Mouse (Mus musculus): ENCODE measurements around the gene Olig1. TPM values are rescaled to one million over a fixed set of nuclear protein-coding genes. Genes with fewer than 3 reads are reported as not detected.

The Olig1 gene
- polyA plus RNA-seq (2017; shearing (Covaris generic)) = not detected

DNA sequence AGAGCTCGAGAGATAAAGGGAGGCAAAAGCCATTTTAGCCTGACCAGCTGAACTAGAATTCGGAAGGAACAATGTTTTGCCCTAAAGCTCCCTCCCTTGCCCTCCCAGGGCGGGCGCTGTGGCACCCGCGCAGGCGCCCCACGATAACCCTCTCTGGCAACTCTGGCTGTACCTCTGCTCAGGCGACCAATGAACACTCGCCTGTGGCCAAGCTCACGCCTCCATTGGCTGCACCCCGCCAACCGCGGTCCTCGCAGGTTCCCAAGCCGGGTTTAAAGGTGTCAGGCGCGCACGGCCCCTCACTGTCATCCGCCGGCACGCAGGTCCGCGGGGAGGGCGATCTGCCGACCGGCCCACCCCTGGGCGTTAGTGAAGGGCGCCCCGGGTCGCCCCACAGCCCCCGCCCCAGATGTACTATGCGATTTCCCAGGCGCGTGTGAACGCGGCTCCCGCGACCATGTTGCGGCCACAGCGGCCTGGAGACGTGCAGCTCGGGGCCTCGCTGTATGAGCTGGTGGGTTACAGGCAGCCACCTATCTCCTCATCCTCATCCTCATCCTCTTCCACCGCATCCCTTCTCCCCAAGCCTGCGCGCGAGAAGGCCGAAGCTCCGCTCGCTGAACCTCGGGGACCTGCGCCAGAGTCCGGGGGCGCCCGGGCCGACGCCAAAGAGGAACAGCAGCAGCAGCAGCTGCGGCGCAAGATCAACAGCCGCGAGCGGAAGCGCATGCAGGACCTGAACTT, at the start of gene Olig1:
Gene Olig1 (plus strand): TSS at position 305 of the 744 bp plus-strand sequence.
- ATAC-seq = no peak

DNA sequence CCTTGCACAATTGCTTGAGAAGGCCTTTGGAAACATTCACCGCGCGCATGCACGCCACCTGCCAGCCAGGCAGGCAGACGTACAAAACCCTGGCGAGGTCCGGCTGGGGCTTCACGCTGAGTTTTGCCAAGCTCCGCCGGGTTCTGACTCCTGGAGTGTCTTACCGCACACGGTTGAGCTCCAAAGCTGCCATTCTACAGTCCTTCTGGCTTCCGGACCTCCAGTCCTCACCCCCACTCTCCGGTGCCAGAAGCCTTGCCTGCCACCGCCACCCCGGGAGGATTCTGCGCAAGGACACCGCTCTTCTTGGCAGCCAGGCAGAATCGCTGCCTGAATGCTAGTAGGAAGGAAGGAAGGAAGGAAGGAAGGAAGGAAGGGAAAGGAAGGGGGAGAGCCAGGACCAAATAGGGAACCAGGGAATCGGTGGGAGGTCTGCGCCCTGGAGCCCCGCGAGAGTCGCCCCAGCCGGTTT, 47.4 kb upstream of the Olig1 start:
- no peak for ATAC-seq

DNA sequence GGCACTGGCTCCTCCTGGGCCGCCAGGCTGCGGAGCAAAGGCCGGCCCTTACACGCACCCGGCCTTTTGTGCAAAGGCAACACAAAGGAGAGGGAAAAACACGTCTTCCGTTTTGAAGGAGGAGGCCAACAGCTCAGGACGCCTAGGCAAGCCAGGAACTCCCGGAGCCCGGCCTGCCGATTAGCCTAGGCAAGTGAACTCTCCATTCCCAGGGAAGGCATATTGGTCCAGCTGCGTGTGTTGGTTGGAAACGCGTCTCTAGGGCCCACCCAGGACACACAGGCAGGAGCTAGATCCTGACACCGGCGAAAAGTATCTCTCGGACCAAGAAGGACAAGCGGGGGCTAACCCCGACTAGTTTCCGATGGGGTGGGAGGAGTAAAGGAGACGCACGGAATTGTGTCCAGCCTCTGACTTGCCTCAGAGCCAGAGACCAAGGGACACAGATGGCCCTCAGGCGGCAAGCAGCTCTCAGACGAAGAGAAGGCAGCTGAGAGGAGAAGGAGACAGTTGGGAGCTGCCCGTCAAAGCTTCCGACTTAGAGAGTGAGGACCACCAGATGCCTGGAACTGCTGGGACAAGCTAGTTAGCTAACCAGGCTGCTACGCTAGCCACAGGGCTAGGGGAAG, 46.8 kb upstream of the Olig1 start:
- no peak for ATAC-seq

DNA sequence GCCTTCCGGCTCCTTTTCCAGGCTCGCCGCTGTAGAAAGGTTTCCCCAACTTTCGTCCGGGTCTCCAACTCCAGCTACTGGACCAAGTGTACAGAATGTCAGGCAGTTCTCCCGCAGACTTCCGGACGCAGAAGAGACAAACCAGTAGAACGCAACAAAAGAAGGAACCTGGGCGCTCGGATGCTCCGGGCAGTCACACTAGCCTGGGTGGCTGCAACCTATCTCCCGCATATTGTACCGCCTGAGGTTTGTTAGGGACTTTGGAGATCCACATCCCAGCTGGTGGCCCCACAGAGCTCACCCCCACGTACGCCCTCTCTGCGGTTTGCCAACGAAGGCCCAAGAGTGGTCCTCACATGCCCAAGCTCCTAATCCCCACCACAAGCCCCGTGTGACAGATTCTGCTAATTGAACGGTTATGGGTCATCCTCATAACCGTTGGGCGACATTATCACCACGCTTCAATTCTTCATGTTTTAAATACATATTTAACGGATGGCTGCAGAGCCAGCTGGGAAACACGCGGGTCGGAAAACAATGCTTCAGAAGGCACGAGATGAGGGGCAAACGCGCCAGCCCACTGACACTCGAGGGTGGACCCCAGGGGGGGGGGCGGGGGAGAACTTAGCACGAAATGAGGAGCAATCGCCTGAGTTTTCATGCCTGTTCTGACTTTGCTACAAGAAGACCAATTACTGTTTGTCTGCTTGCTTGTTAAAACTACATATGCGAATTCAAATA, 46.1 kb upstream of the Olig1 start:
- ATAC-seq = no peak

DNA sequence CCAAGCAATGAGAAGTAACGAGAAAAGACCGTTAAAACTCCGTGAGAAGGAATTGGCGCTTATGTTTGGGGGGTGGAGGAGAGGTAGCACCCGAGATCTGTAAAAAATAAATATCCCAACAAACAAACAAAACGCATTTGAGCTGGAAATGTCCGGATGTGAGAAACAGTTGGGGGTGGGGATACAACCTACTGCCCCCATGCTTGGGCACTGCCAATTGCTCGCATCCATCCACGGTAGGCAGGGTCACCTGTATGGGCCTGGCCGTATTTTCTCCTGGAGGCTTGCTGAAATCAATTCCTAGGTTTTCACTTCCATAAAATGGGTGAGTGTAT, 45.5 kb upstream of the Olig1 start:
- ATAC-seq = no peak

DNA sequence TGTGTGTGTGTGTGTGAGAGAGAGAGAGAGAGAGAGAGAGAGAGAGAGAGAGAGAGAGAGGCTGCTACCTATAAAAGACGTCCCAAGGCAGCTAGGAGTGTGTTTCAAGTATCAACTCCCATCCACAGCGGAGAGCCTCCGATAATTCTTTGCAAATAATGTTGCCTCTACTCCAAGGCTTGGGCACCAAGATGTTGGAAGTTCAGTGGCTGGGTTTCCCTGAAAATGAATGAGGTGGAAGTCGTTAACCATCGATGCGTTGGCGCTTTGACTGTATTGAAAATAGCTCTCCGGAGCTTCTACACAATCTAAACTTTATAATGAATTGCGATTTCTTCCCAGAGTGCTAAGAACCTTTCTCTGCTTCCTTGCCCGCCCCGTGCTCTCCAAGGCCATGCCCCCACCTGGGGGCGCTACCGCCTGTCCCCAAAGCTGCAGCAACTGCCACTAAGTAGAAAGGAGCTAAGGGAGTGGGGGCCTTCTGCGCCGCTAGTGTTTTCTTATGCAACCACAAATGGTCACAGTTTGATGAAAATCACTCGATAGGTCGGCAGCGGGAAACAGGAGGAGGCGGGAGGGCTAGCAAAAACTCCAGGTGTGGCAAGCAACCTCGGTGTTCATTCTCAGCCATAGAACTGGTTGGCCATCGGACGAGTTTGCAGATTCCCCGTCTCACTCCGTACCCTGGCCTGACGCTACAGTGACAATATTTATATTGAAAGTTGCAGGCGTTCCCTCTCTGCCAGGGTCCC, 44.9 kb upstream of the Olig1 start:
- ATAC-seq = no peak

DNA sequence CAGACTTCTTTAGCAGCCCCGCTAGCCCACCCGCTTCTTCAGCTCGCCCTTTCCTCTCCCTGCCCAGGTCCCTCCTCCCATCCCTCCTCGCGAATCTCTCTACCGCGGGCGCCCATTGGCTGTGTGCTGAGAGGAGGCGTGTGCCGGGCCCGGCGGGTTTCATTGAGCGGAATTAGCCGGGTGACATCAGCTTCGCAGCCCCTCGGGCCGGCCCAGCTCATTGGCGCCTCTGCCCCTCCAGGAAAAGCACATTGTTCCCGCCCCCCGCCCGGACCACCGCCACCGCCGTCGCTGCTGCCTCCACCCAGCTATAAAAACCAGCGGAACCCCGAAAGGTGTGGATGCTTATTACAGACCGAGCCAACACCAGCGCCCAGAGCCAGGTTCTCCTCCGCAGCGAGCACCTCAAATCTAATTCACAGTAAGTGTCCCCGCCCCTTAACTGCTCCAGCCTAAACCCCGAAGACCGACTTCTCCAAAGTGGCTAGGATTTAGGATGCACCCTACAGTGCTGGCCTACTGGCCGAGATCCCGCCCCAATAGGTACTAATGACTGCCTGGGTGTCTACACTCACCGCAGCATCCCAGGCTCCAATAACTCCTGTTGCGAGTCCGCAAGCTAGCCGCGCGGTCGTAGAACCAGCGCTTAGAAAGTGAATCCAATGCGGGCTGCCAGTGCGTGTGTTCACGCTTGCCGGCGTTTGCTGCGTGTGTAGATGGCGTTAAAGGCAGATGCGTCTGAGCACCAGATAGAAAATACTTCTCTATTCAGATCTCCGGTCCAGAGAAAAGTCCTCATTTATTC, 44.1 kb upstream of the Olig1 start, which contains the start of gene Olig2:
Gene Olig2 (plus strand): TSS at position 225 of the 805 bp plus-strand sequence.
- no peak for ATAC-seq

DNA sequence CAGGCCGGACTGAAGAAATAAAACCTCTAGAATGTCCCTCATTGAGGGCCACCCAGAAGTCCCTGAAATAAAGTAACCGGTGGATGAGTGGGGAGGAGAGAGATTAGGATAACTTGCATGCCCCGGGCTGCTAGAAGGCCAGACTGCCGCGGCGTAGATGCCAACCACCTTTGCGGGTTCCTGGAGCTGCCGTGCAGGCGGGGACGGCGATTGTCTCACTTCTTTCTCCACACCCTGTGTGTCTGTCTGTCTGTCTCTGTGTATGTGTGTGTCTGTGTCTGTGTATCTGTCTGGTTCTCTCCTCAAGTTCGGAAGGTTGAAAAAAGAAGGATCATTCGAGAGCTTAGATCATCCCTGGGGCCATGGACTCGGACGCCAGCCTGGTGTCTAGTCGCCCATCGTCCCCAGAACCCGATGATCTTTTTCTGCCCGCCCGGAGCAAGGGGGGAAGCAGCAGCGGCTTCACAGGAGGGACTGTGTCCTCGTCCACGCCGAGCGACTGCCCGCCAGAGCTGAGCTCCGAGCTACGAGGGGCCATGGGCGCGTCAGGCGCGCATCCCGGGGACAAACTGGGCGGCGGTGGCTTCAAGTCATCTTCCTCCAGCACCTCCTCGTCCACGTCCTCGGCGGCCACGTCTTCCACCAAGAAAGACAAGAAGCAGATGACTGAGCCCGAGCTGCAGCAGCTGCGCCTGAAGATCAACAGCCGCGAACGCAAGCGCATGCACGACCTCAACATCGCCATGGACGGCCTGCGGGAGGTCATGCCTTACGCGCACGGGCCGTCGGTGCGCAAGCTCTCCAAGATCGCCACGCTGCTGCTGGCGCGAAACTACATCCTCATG, 43.3 kb upstream of the Olig1 start:
- no peak for ATAC-seq

DNA sequence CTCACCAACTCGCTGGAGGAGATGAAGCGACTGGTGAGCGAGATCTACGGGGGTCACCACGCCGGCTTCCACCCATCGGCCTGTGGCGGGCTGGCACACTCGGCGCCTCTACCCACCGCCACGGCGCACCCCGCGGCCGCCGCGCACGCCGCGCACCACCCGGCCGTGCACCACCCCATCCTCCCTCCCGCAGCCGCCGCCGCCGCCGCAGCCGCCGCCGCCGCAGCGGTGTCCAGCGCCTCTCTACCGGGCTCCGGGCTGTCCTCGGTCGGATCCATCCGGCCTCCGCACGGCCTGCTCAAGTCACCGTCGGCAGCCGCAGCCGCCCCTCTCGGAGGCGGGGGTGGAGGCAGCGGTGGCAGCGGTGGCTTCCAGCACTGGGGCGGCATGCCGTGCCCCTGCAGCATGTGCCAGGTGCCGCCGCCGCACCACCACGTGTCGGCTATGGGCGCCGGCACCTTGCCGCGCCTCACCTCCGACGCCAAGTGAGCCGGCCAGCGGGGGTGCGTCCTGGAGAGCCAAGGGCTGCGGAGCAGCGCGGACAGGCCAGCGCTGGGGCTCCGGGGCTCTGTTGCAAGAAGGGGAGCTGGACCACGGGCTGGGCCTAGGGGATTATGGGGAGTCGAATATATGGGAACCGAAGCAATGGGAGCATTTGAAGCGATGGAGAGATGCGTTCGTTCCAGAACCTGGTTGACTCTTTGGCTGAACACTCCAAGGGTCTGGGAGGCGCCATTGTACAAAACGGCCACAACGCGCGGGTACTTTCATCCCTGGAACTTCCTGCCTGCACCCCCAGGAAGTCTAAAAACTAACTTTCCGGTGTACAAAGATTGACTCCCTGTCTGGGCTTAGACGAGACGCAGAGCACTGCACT, 42.5 kb upstream of the Olig1 start:
- ATAC-seq = no peak

DNA sequence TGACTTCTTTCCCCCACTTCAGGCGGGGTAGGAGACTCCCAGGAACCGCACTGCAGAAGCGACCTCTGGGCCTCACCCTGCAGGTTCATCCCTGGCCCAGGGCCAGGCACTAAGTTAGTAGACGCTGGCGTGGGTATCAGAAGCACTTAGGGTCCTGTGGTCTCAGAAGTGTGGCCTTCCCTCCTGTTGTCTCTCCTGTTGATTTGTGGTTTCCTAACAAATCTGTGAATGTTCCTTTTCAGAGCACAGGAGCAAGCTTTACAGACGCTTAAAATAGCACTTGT, 41.9 kb upstream of the Olig1 start:
- ATAC-seq = no peak

DNA sequence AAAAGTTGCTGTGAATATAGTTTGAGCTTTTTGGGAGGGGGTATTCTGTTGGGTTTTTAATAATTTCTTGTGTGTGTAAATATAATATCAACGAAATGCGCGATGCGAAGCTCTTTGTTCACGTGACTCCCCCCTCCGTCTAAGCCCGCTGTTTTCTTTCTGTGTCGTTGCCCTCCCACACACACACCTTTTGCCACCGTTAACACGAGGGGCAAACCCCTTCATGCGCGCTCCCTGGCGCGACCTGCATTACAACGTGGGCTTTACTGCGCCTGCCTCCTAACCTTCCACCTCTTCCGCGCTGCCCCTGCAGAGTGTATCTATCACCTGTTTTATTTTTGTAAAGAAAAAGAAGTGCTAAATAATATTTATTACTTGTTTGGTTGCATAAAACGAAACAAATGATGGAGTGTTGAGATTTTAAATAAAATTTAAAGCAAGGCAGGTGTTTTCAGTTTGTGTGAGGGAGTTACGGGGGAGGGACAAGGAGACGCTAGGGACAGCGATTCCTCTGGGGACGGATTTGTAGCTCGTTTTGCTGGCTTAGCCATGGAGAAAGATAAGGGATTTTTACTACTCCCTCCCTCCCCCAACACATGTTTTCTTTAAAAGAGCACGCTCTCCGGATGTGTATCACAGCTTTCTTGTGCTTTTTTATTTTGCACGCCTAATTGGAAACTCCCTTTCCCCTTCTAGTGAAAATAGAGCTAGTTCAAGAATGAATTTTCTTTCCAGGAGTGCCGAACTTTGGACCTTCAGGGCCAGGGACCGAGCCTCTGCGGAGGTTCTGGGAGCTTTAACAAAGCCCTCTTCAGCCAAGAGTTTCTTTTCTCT, 41.1 kb upstream of the Olig1 start:
- ATAC-seq = no peak

DNA sequence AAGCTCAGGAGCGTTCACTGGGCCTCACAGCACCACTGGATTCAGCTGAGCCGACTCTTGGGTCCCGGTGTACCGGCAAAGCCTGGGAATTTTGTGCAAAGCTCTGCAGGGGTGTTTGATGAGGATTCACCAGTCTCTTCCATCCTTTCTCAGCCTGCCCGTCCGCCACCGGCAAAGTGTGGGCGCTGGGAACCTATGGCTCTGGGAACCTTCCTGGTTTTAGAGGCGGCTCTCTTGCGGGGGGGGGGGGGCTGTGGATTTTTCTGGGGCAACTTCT, 40.6 kb upstream of the Olig1 start:
- ATAC-seq = no peak

DNA sequence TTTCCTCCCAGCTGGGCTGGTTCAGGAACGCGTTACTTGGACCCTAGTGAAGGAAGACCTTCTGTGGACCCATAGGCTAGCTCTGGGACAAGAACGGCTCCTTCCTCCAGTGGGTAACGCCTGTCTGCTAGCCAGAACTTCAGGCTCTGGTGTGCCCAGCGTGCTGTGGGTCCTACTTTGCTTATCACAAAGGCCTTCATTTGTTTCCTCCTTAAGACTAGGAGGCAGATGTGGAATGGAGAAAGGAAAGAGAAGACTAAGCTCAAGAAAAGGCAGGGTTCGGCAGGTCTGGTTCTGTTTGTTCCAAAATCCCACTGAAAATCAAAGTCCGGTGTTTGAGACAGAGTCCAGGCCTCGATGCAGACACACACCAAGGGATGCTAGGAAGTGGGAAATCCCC, 39.9 kb upstream of the Olig1 start:
- no peak for ATAC-seq

DNA sequence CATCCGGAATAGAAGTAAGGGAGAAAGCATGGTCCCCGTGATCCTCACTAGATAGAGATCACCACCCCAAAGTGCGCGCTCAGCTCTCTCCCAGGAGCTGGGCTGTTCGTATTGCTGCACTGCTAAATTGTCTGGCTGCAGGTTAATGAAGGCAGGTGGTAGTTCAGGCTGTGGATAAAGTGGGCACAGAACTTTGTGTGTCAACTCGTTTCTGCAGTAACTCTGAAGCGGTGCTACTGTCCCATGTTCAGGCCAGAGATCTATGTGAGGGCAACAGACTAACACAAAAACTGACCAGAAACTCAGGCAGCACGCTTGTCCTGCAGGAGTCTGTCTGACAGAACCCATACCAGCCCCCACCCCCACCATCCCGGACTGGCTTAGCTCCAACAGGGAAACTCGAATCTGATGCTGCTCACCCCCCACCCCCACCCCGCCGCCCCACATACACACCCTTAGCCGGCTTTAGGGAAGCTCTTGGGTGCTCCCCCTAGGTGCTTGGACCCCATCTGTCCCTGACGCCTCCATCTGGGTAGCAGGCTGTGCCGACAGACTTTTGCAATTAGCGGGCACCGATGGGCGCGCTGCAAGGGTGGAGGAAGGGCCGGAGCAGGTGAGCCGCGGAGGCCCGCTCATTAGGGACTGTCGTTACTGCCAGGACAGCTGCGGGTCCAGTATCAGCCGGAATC, 37.6 kb upstream of the Olig1 start:
- no peak for ATAC-seq

DNA sequence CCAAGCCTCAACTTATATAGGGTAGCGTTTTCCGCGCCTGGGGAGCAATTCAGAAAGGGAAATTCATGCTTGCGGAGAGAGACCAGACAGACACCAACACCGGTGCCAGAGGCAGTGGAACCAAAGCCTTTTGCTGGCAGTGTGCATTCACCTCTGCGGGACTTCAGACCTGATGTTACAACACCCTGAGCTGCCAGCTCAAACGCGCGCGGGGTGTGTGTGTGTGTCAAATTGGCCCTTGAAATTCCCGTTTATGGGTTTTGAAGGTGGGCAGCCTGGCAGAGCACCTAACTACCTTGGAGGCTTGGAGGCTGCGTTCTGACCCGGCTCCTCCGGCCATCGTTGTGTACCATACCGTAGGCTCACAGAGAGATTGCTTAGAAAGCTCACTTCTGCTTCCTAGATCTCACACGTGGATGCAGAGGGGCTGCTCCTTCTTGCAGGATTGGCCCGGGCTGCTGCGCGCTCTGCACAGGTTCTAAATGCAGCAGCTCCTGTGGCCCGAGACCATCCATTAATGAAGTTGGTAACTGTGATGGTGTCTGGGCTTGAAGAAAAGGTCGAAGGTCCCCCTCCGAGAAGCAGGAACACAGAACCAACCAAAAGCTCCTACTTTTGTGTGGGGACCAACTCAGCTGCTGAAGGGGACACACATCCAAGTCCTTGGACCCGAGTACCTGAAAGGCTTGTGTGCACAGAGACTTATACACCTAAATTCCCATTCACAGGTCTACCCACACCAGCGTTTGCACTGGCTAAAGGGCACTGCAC, 36.9 kb upstream of the Olig1 start:
- ATAC-seq = no peak

DNA sequence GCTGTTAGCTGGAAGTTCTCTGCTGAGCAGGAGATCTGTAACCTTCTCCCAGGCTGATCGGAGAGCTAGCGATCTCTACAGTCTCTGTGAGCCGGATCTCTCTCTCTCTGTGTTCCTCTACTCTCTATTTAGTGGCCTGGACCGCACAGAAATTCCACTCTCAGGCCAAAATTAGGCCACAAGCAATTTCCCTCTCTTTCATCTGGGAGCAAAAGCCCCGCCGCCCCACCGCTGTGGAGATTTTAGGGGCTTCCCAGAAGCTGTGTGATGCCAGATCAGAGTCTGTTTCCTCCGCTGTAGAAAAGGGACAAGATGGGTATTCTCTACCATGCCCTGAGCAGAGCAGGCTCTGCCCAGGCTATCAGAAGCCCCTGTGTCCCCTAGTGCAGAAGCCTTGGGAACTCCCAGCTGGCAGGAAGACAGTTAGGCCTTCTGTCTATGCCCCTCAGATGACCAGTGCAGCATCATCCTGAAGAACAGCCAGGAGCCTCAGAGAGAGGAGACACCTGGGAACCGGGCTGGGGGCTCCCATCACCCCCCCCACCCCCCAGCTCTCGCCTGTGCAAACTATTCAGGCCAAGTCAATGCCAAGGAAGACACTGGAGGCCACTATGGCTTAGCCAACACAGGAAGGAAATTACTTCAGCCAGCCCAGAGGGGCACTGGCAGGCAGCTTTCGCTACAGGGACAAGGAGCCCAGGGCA, 36.2 kb upstream of the Olig1 start:
- ATAC-seq = no peak

DNA sequence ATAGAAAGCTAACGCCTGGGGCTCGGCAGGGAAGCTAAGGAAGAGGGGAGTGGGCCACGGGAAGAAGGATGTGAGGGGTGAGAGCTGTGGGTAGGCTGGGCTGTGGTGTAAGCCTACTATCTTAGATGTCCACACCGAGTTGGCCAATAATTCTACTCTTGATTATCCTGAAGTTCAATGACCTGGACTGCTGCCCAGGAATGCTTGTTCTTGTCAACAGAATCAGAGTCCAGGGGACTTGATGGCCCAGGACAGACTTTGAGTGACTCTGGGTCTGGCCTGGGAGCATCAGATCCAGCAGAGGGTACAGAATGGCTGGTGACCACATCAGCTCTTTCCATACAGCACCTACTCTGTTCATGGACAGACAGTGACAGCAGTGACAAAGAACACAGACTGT, 30.5 kb upstream of the Olig1 start:
- no peak for ATAC-seq

DNA sequence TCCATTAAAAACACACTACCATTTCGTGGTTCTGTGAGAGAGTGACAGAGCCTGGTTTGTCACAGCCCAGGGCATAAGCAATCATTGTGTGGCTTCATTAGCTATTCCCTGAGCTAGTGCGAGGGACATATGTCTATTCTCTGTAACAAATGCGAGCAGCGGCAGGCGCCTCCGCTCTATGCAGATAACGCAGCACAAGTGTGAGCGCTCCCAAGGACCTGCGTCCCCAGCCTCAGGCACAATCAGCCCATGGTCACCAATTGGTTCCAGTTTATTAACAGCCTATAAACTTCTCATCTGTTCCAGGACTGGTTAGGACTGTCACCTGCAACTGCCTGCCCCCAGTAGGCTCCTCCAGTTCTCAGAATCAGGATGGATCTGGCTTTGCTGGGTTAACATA, 23.3 kb upstream of the Olig1 start:
- ATAC-seq = no peak

Data from CD4-positive, CD25-positive, alpha-beta regulatory T cell, adult 4 months (primary cell).